Mouse (Mus musculus) kidney, postnatal 4 days (tissue): ENCODE results near the gene Grpr.

Experiments used
- DNase-seq, 2 experiments: peaks; one replicate each; pipeline ENCODE4 v3.0.0; 2021; ENCODE audit warnings: mixed read lengths in 2 of 2

Gene Grpr

DNA sequence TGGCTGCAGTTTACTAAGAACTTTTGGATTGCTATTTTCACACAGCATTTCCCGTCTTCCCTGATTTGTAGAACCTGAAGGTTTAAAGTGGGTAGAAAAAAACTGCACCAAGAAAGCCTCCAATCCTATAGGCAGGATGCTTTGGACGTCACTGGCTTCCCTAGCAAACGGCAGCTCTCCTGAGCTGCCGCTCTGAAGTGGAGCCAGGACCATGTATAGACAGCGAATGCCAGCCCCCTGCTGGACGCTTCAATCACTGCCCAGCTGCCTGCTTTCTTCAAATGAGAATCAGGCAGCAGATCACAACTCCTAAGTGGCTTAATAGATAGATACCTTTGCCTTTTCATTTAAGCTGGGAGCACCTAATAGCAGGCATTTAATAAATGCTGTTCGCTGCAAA lies at the start of gene Grpr:
Grpr (minus strand) TSS at position 12 of the 400 bp plus-strand sequence.
- peak; percentile 67 to 78 for DNase-seq

DNA sequence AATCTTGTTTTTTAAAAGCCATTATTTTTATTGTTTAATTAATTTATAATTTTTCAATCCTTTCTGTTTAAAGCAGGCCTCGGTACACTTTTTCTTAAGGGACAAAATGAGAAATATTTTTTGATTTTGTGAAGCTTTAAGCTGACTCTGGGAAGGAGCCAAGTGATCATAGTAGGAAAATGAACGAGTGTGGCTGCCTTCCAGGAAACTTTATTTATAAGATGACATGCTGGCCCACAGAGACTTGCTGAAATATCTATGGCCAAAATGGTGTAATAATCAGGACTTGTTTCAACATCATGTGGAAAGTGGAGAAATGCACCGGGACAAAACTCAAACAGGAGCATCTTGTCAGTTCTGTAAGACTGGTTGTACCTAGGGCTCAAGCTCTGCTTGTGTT lies 11.0 kb upstream of the Grpr start:
- no peak for DNase-seq

DNA sequence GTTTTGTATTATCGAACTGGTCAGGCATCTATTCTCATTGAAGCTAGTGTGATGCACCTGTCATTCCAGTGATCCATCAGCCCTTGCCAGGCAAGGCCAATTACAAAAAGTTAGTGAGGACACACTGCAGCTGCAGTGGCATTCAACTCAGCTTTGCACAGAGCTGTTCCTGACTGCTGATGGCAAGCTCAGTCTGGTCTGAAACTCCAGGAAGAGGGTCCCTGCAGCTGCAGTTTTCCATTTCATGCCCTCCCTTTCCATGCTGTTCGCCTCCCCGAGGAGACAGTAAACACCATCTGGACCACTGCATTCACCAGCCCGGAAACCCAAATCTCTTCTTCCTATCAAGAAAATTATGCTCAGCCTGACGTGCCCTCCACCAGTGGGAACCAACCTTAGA lies 2.4 kb downstream of the Grpr start:
- DNase-seq: no peak

DNA sequence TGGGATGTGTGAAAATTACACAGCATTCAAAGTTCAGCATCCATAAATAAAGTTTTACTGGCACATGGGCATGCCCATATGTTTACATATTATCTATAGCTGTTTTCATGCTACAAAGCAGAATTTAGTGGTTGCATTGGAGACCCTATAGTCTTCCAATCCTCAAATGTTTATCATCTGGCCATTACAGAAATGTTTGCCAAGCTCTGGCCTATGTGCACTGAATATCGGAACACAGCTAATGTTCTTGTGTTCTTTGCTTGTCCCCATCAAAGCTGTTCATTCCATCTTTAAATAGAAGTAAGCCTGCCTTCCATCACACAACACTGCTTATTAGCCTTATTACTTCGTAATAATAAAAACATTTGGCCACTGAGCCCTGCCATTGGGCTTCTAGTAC lies 16.6 kb downstream of the Grpr start:
- DNase-seq: no peak

DNA sequence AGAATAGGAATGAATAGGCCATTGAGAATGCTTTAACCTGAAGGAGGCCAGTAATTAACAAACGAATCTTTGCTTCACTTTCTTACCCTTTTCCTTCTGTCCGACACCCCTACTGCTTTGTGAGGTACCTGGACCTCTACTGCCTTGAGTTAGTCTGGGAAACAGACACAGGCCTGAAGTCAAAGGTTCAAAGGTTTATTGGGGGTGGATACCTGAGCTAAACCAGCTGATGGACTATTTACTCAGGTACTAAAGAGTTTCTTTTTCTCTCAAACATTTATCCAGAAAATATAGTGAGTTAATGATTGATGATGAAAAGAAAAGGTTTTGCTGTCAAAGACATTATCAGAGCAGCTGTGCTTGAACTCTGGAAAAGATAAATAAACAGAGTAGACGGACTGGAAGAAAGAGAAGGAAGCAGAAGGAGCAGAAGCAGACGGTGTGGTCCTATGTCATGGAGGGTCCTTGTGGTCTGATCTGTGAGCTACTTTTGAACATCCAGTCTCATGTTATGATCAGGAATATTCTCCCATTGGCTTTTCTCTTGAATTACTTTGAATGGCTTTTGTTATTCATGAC lies 30.4 kb downstream of the Grpr start:
- DNase-seq: no peak

DNA sequence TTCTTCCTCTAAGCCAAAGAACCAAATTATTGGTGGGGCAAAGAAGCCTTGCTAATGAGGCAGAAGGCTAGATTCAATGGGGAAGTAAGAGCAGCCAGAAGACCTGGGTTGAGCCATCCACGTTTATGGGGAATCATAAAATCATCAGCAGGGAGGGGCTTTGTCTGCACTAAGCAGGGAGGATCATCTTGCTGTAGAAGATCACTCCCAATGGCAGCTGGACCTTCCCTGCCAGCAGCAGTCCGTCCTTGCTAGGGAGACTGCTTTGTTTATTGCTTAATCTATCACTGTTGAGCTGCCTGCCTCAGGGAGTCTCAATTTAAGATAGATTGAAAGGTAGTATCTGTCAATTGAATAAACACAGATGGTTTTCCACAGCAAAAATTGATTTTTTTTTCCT lies 37.7 kb downstream of the Grpr start:
- DNase-seq: no peak

DNA sequence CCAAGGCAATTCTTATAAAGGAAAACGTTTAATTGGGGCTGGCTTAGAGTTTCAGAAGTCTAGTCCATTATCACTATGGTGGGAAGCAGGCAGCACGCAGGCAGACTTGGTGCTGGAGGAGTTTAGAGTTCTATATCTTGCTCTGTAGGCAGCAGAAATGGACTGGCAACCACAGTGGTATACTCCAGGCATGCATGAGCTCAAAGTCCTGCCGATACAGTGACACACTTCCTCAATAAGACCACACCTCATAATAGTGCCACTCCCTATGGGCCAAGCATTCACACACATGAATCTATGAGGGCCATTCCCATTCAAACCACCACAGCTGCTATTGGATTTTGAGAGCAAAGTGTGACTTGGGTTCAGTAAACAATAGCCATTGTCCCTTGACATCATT lies 47.4 kb downstream of the Grpr start:
- no peak for DNase-seq
